Mouse (Mus musculus): ENCODE data around the gene Fyttd1. TPM values are rescaled to one million over a fixed set of nuclear protein-coding genes. Genes with fewer than 3 reads are reported as not detected.
A peak's percentile ranks its signal among the peaks of the same experiment; 100 is the strongest.
"Not testable (repeated sequence)": the region's sequence is repeated elsewhere in the genome, so short reads cannot be mapped to it uniquely, and the experiment has no call there.

Fyttd1 gene
- total RNA-seq, 2 experiments from 2014 or later = 122 to 135 TPM

GRCm38 (mm10) chr16:32875847-32876246 is 1.5 kb upstream of the Fyttd1 start:
- intact Hi-C loops (cut with DNase I) = loop anchor here (5.0 kb wide), 1 partner anchor 49 kb away; no protein-coding TSS in a partner anchor
- DNase-seq (ENCODE audit: low spot score in 2 of 2) = no peak

- DNase-seq (ENCODE audit: low spot score in 2 of 2) = no peak
- intact Hi-C loops (cut with DNase I) = loop anchor here (5.0 kb wide), 1 partner anchor 50 kb away; no protein-coding TSS in a partner anchor
Measured at GRCm38 (mm10) chr16:32876831-32877230, 469 bp upstream of the Fyttd1 start.

- intact Hi-C loops (cut with DNase I) = loop anchor here (5.0 kb wide), 1 partner anchor 51 kb away; no protein-coding TSS in a partner anchor
- DNase-seq (ENCODE audit: low spot score in 2 of 2) = no peak
Measured at GRCm38 (mm10) chr16:32878157-32878598, 878 bp downstream of the Fyttd1 start.

- DNase-seq (ENCODE audit: low spot score in 2 of 2) = no peak
- intact Hi-C loops (cut with DNase I) = loop anchor here (5.0 kb wide), 1 partner anchor 52 kb away; no protein-coding TSS in a partner anchor
Measured at GRCm38 (mm10) chr16:32878972-32879926, 1.9 kb downstream of the Fyttd1 start.

GRCm38 (mm10) chr16:32881538-32881937 is 4.2 kb downstream of the Fyttd1 start:
- DNase-seq (ENCODE audit: low spot score in 2 of 2) = no peak
- intact Hi-C loops (cut with DNase I) = no loop called here

- no peak for DNase-seq (ENCODE audit: low spot score in 2 of 2)
- intact Hi-C loops (cut with DNase I) = loop anchor here (5.0 kb wide), 1 partner anchor 76 kb away; the partner anchor contains the start of gene Smbd1
Measured at GRCm38 (mm10) chr16:32887996-32888395, 10.7 kb downstream of the Fyttd1 start.

GRCm38 (mm10) chr16:32889881-32890280 is 12.6 kb downstream of the Fyttd1 start:
- DNase-seq (ENCODE audit: low spot score in 2 of 2) = no peak
- intact Hi-C loops (cut with DNase I) = loop anchor here (5.0 kb wide), 1 partner anchor 78 kb away; the partner anchor contains the start of gene Smbd1

GRCm38 (mm10) chr16:32896126-32896525 is 18.8 kb downstream of the Fyttd1 start:
- intact Hi-C loops (cut with DNase I) = no loop called here

GRCm38 (mm10) chr16:32901360-32902050 is 24.2 kb downstream of the Fyttd1 start:
- no peak for DNase-seq (ENCODE audit: low spot score in 2 of 2)
- intact Hi-C loops (cut with DNase I) = no loop called here

More at GRCm38 (mm10) chr16:32896126-32896525, 18.8 kb downstream of the Fyttd1 start:
- no peak for DNase-seq (ENCODE audit: low spot score in 2 of 2)

GRCm38 (mm10) chr16:32902051-32902428 is 24.7 kb downstream of the Fyttd1 start:
- intact Hi-C loops (cut with DNase I) = no loop called here
- DNase-seq (ENCODE audit: low spot score in 2 of 2) = no peak

- DNase-seq (ENCODE audit: low spot score in 2 of 2) = no peak
- intact Hi-C loops (cut with DNase I) = no loop called here
Measured at GRCm38 (mm10) chr16:32906186-32906585, 28.9 kb downstream of the Fyttd1 start.

GRCm38 (mm10) chr16:32906727-32907126 is 29.4 kb downstream of the Fyttd1 start:
- intact Hi-C loops (cut with DNase I) = no loop called here
- no peak for DNase-seq (ENCODE audit: low spot score in 2 of 2)

- intact Hi-C loops (cut with DNase I) = no loop called here
- no peak for DNase-seq (ENCODE audit: low spot score in 2 of 2)
Measured at GRCm38 (mm10) chr16:32913212-32913611, 35.9 kb downstream of the Fyttd1 start.

GRCm38 (mm10) chr16:32913937-32914881 is 36.9 kb downstream of the Fyttd1 start, which contains the start of gene Lrch3:
Gene Lrch3, plus strand, starts transcription at chr16:32914100.
- peak; percentile 89 to 93 for DNase-seq (ENCODE audit: low spot score in 2 of 2)
- intact Hi-C loops (cut with DNase I) = no loop called here

GRCm38 (mm10) chr16:32915292-32916068 is 38.2 kb downstream of the Fyttd1 start:
- no peak for DNase-seq (ENCODE audit: low spot score in 2 of 2)
- intact Hi-C loops (cut with DNase I) = no loop called here

- DNase-seq (ENCODE audit: low spot score in 2 of 2); intact Hi-C loops (cut with DNase I): not testable (repeated sequence)
Measured at GRCm38 (mm10) chr16:32926629-32927028, 49.3 kb downstream of the Fyttd1 start.

GRCm38 (mm10) chr16:32927044-32927443 is 49.7 kb downstream of the Fyttd1 start:
- intact Hi-C loops (cut with DNase I) = no loop called here
- no peak for DNase-seq (ENCODE audit: low spot score in 2 of 2)

- DNase-seq (ENCODE audit: low spot score in 2 of 2) = no peak
- intact Hi-C loops (cut with DNase I) = no loop called here
Measured at GRCm38 (mm10) chr16:32929918-32930317, 52.6 kb downstream of the Fyttd1 start.
